Mouse (Mus musculus) leukemia stem cell, adult 10-12 weeks (primary cell): Measurements from ENCODE around the gene Gm17521. TPM values are rescaled to one million over a fixed set of nuclear protein-coding genes. Genes with fewer than 3 reads are reported as not detected.

Experiments used
- polyA plus RNA-seq: library from polyadenylated mRNA; stranded (reverse); fragments of >175 nt; gene quantifications from 2 replicates; pipeline ENCODE4 v1.2.3, GENCODE M21; 2012; ENCODE audit warnings: low replicate concordance

Gene Gm17521
- not detected in 2 replicates for polyA plus RNA-seq

GRCm38 (mm10) chrX:123029569-123029968, at the start of gene Gm17521:
TSS of gene Gm17521 (minus strand) at chrX:123029669.

Other genes with a start within 250 kb of the Gm17521 start
- 0.27 TPM in 1 of 2 replicates, not detected in the other for gene Cldn34c1, start 73.8 kb upstream of the Gm17521 start, polyA plus RNA-seq
- not detected in 2 replicates for gene Srsx, start 192.8 kb upstream of the Gm17521 start, polyA plus RNA-seq
- gene Gm17577, start 217.2 kb upstream of the Gm17521 start, polyA plus RNA-seq, result not detected in 2 replicates